Mouse (Mus musculus) liver, postnatal 0 days (tissue): ENCODE results near the gene Scarf1.

Experiments
- CTCF ChIP-seq: sonication (generic); IDR thresholded peaks from 2 replicates; pipeline ENCODE4 v1.5.1; 2016; ENCODE audit warnings: antibody characterized with exemption, low read depth
- EP300 ChIP-seq: IDR thresholded peaks from 2 replicates; pipeline ENCODE4 v1.6.1; 2016; ENCODE audit warnings: antibody characterized with exemption, low read depth, mild to moderate bottlenecking

DNA sequence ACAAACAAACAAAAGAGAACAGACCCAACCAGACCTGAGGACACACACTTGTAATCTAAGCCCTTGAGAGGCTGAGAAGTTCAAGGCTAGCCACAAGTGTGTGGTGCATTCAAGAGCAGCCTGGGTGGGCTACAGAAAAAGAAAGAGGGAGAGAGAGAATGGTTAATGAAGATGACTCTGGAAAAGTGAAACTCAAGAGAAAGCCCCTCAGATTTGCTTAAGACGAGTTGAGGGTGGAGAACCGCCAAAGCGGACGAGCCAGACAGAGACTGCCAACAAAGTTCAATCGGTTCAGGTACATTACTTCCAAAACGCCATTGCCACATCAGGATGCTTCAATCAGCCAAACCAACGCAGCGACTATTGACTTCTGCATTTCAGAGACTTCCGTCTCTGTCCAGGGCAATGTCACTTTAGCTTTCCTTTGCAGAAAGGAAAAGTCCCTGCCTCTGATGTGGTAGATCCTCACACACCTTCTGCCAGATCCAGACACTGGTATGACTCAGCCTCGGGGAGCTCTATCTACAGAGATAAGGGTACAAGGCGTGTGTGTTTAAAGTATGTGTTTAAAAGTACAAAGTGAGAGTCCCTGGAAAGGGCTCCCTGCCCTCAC, 40.8 kb upstream of the Scarf1 start:
- TF ChIP-seq CTCF = no peak
- TF ChIP-seq EP300 = no peak
